Mouse (Mus musculus) testis, adult 2 months (tissue): Measurements from ENCODE around the gene Alg9.

Experiments
- CTCF ChIP-seq: fragments of 200-500 bp; IDR thresholded peaks from 2 replicates; pipeline ENCODE4 v1.5.1; 2012; ENCODE audit warnings: low read depth, mild to moderate bottlenecking, inconsistent platforms, low read length, moderate library complexity; ENCODE audit not compliant: control insufficient read depth, insufficient read depth, insufficient replicate concordance
- POLR2A ChIP-seq: fragments of 200-500 bp; IDR thresholded peaks from 2 replicates; pipeline ENCODE4 v1.6.1; 2012; ENCODE audit warnings: low read depth, mild to moderate bottlenecking, inconsistent platforms, low read length, moderate library complexity; ENCODE audit not compliant: control insufficient read depth

DNA sequence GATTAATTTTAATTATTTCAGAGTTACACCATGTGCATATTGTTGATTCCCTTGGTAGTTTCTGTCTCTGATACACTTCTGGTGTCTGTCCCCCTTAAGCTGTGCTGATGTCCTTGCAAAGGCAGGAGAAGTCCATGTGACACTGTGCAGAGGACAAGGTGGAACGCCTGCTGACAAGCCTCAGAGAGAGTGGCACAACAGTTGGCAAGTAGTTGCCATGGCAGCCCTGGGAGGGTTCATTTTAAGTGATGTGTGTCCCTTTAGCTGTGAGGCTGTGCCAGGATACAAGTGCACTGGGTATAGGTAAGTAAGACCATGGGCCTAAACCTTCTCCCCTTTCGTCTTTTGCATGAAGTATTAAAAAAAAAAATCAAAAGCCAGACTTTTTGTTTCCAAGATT is 4.8 kb upstream of the Alg9 start:
- TF ChIP-seq POLR2A (no peak), CTCF (no peak)
